Mouse (Mus musculus) midbrain, postnatal 0 days (tissue): ENCODE measurements around the gene Pde12. TPM values are rescaled to one million over a fixed set of nuclear protein-coding genes. Genes with fewer than 3 reads are reported as not detected.

Source experiments
- ATAC-seq: fragments of 200-750 bp; cut with Nextera tagmentation; 2 replicates; pipeline ENCODE4 v1.8.0; 2017; ENCODE audit warnings: moderate number of reproducible peaks, mild to moderate bottlenecking, moderate TSS enrichment, moderate library complexity; ENCODE audit not compliant: low FRiP score
- DNase-seq: peaks from one replicate; pipeline ENCODE4 v3.0.0-alpha.2; 2015; ENCODE audit warnings: low spot score
- H3K27ac ChIP-seq: fragments of 300-500 bp; sonication (generic); 2 replicates; pipeline ENCODE4 v1.5.1; 2014; ENCODE audit warnings: low read depth, mild to moderate bottlenecking, low read length, mixed read lengths
- H3K27me3 ChIP-seq: fragments of 300-500 bp; sonication (generic); 2 replicates; pipeline ENCODE4 v1.6.1; 2014; ENCODE audit warnings: low read length, control low read depth, mixed read lengths; ENCODE audit not compliant: insufficient read depth
- H3K36me3 ChIP-seq: fragments of 300-500 bp; sonication (generic); 2 replicates; pipeline ENCODE4 v1.6.1; 2014; ENCODE audit warnings: low read length, control low read depth, mixed read lengths; ENCODE audit not compliant: insufficient read depth
- H3K4me1 ChIP-seq: fragments of 300-500 bp; sonication (generic); 2 replicates; pipeline ENCODE4 v1.6.1; 2014; ENCODE audit warnings: mild to moderate bottlenecking, control low read depth, antibody characterized with exemption, low read length, mixed read lengths; ENCODE audit not compliant: insufficient read depth
- H3K4me2 ChIP-seq: fragments of 300-500 bp; sonication (generic); 2 replicates; pipeline ENCODE4 v1.6.1; 2014; ENCODE audit warnings: low read depth, mild to moderate bottlenecking, low read length, mixed read lengths; ENCODE audit not compliant: poor library complexity, severe bottlenecking
- H3K4me3 ChIP-seq: fragments of 300-500 bp; sonication (generic); 2 replicates; pipeline ENCODE4 v1.5.1; 2014; ENCODE audit warnings: low read depth, mild to moderate bottlenecking, low read length, moderate library complexity
- H3K9ac ChIP-seq: fragments of 300-500 bp; sonication (generic); replicated peaks from 2 replicates; pipeline ENCODE4 v1.6.1; 2014; ENCODE audit warnings: mild to moderate bottlenecking, low read length, moderate library complexity, mixed read lengths; ENCODE audit not compliant: poor library complexity, severe bottlenecking
- H3K9me3 ChIP-seq: fragments of 300-500 bp; sonication (generic); 2 replicates; pipeline ENCODE4 v1.6.1; 2016; ENCODE audit warnings: low read length, control low read depth
- CTCF ChIP-seq: IDR thresholded peaks from 2 replicates; pipeline ENCODE4 v1.5.1; 2016; ENCODE audit warnings: antibody characterized with exemption, mild to moderate bottlenecking
- WGBS: fragments of 180-500 bp; shearing (Covaris S2); extraction: QIAGEN DNeasy Blood & Tissue Kit; methylation state at CpG from one replicate; pipeline ENCODE4 v1.1.7; 2014; 5-methylcytosine and 5-hydroxymethylcytosine counted together
- polyA plus RNA-seq: library from polyadenylated mRNA; unstranded; fragments of >200 nt; fragmentation: Nextera tagmentation; extraction: Ambion mirVana; gene quantifications from 2 replicates; pipeline ENCODE4 v1.2.1, GENCODE M21; 2015
- total RNA-seq: library from RNA; depleted of rRNA; stranded (reverse); fragments of >200 nt; gene quantifications from 2 replicates; pipeline ENCODE4 v1.2.3, GENCODE M21; 2014

Gene Pde12
- total and polyA plus RNA-seq, 2 experiments from 2014 or later, result 10.2 to 16.7 TPM

GRCm38 (mm10) chr14:26658178-26658577, 11.5 kb downstream of the Pde12 start:
- H3K4me1 ChIP-seq, result no peaks in the 10 kb centered on the region

GRCm38 (mm10) chr14:26651901-26652300, 17.8 kb downstream of the Pde12 start:
- H3K4me1 ChIP-seq, result no peaks in the 10 kb centered on the region
- ATAC-seq, result no peak
- no peaks in the 10 kb centered on the region for H3K27me3 ChIP-seq
- no peaks in the 10 kb centered on the region for H3K9me3 ChIP-seq
- H3K27ac ChIP-seq, result no peak overlapping the region
- no peak overlapping the region for H3K4me3 ChIP-seq
- H3K4me2 ChIP-seq, result no peak overlapping the region
- no peak overlapping the region for H3K9ac ChIP-seq
- peak; percentile 8 for DNase-seq
- peak; percentile 60 for TF ChIP-seq CTCF
- peaks cover 23% of the 10 kb centered on the region for H3K36me3 ChIP-seq

More at GRCm38 (mm10) chr14:26658178-26658577, 11.5 kb downstream of the Pde12 start:
- ATAC-seq, result no peak
- no peaks in the 10 kb centered on the region for H3K27me3 ChIP-seq
- no peak overlapping the region for H3K4me3 ChIP-seq
- H3K27ac ChIP-seq, result no peak overlapping the region
- TF ChIP-seq CTCF, result no peak
- no peaks in the 10 kb centered on the region for H3K9me3 ChIP-seq
- H3K36me3 ChIP-seq, result peaks cover 26% of the 10 kb centered on the region
- no peak overlapping the region for H3K9ac ChIP-seq
- H3K4me2 ChIP-seq, result no peak overlapping the region
- DNase-seq, result no peak

GRCm38 (mm10) chr14:26647811-26648210, 21.9 kb downstream of the Pde12 start:
- Histone ChIP-seq H3K9me3 (no peaks in the 10 kb centered on the region), H3K27ac (no peak overlapping the region), H3K4me1 (peaks cover 4% of the 10 kb centered on the region; the same call in 1 of the 2 replicates), H3K4me3 (no peak overlapping the region), H3K9ac (no peak overlapping the region), H3K36me3 (peaks cover 8% of the 10 kb centered on the region; the same call in 1 of the 2 replicates), H3K27me3 (no peaks in the 10 kb centered on the region), H3K4me2 (no peak overlapping the region)
- ATAC-seq, result no peak
- no peak for DNase-seq
- 80% methylated on average over 2 of the region's 2 CpGs for WGBS
- TF ChIP-seq CTCF, result no peak

- Histone ChIP-seq H3K9ac (no peak overlapping the region), H3K36me3 (peaks cover 8% of the 10 kb centered on the region; the same call in 1 of the 2 replicates), H3K9me3 (no peaks in the 10 kb centered on the region), H3K4me3 (no peak overlapping the region), H3K27me3 (no peaks in the 10 kb centered on the region), H3K4me1 (peaks cover 4% of the 10 kb centered on the region; the same call in 1 of the 2 replicates), H3K27ac (no peak overlapping the region), H3K4me2 (no peak overlapping the region)
- 44% methylated on average over 5 of the region's 5 CpGs for WGBS
- DNase-seq (peak; percentile 73), ATAC-seq (no peak)
- no peak for TF ChIP-seq CTCF
Measured at GRCm38 (mm10) chr14:26645989-26646650, 23.6 kb downstream of the Pde12 start.

GRCm38 (mm10) chr14:26643006-26643624, 26.6 kb downstream of the Pde12 start:
- no peak for DNase-seq
- peaks cover 6% of the 10 kb centered on the region; the same call in 1 of the 2 replicates for H3K36me3 ChIP-seq
- H3K4me2 ChIP-seq, result no peak overlapping the region
- no peak overlapping the region for H3K4me3 ChIP-seq
- H3K9me3 ChIP-seq, result no peaks in the 10 kb centered on the region
- no peaks in the 10 kb centered on the region for H3K27me3 ChIP-seq
- WGBS, result 67% methylated on average over 3 of the region's 3 CpGs
- no peak for ATAC-seq
- H3K27ac ChIP-seq, result no peak overlapping the region
- TF ChIP-seq CTCF, result no peak
- H3K4me1 ChIP-seq, result peaks cover 11% of the 10 kb centered on the region
- H3K9ac ChIP-seq, result no peak overlapping the region

GRCm38 (mm10) chr14:26639961-26640360, 29.7 kb downstream of the Pde12 start:
- peaks cover 9% of the 10 kb centered on the region for H3K4me1 ChIP-seq
- H3K4me3 ChIP-seq, result peak overlapping the region; percentile 89
- no peaks in the 10 kb centered on the region for H3K27me3 ChIP-seq
- H3K36me3 ChIP-seq, result no peaks in the 10 kb centered on the region
- peak overlapping the region; percentile 62 for H3K4me2 ChIP-seq
- H3K9me3 ChIP-seq, result no peaks in the 10 kb centered on the region
- H3K27ac ChIP-seq, result no peak overlapping the region
- ATAC-seq, result no peak
- H3K9ac ChIP-seq, result peak overlapping the region; percentile 87
- peak; percentile 55 for TF ChIP-seq CTCF
- peak; percentile 43 for DNase-seq
- 23% methylated on average over 2 of the region's 2 CpGs for WGBS
